Mouse (Mus musculus) forebrain, embryonic 10.5 days (tissue): ENCODE measurements around the gene Tec. TPM values are rescaled to one million over a fixed set of nuclear protein-coding genes. Genes with fewer than 3 reads are reported as not detected.

Experiments
- DNase-seq: peaks from one replicate; pipeline ENCODE4 v3.0.0-alpha.2; 2017; ENCODE audit warnings: low spot score; ENCODE audit errors: extremely low spot score
- H3K27ac ChIP-seq: fragments of 300-500 bp; sonication (generic); 2 replicates; pipeline ENCODE4 v1.5.1; 2016; ENCODE audit warnings: mild to moderate bottlenecking
- H3K27me3 ChIP-seq: fragments of 300-500 bp; sonication (generic); 2 replicates; pipeline ENCODE4 v1.6.1; 2016; ENCODE audit warnings: mild to moderate bottlenecking; ENCODE audit not compliant: poor library complexity, severe bottlenecking
- H3K36me3 ChIP-seq: fragments of 300-500 bp; sonication (generic); replicated peaks from 2 replicates; pipeline ENCODE4 v1.6.1; 2016; ENCODE audit warnings: mild to moderate bottlenecking, moderate library complexity
- H3K4me1 ChIP-seq: fragments of 300-500 bp; sonication (generic); 2 replicates; pipeline ENCODE4 v1.6.1; 2016
- H3K4me3 ChIP-seq: fragments of 300-500 bp; sonication (generic); 2 replicates; pipeline ENCODE4 v1.5.1; 2016; ENCODE audit warnings: mild to moderate bottlenecking, moderate library complexity
- H3K9me3 ChIP-seq: fragments of 300-500 bp; sonication (generic); 2 replicates; pipeline ENCODE4 v1.6.1; 2016; ENCODE audit warnings: mild to moderate bottlenecking, moderate library complexity
- WGBS: fragments of 180-500 bp; shearing (Covaris S2); methylation state at CpG from one replicate; pipeline ENCODE4 v1.1.7; 2016; 5-methylcytosine and 5-hydroxymethylcytosine counted together
- polyA plus RNA-seq: library from polyadenylated mRNA; unstranded; fragments of >200 nt; fragmentation: Nextera tagmentation; extraction: Ambion mirVana; gene quantifications from 2 replicates; pipeline ENCODE4 v1.2.1, GENCODE M21; 2016

Tec gene
- polyA plus RNA-seq, 1 experiment from 2014 or later = 2.5 TPM

DNA sequence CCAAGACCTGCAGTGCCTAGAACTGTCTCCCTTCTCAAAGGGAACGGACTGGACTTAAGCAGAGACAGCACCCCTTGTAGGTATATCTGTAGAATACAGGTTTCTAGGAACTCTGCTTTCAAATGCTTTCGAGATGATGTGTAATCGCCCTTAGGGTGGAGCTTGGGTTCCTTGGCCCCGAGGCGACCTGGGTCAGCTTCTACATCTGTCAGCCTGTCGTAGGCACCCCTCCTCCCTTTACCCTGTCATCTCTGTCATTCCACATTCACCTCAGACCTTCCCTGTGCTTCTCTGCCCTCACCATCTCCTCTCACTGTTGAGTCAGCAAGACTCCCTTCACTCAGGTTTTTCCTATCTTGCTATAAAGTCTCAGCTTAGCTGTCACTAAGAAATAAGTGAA, 98.4 kb downstream of the Tec start:
- Histone ChIP-seq H3K27ac (no peak overlapping the region), H3K9me3 (no peaks in the 10 kb centered on the region), H3K4me3 (no peak overlapping the region), H3K27me3 (no peaks in the 10 kb centered on the region), H3K4me1 (no peaks in the 10 kb centered on the region), H3K36me3 (no peaks in the 10 kb centered on the region)
- DNase-seq = no peak
- 70% methylated on average over 6 of the region's 6 CpGs for WGBS

DNA sequence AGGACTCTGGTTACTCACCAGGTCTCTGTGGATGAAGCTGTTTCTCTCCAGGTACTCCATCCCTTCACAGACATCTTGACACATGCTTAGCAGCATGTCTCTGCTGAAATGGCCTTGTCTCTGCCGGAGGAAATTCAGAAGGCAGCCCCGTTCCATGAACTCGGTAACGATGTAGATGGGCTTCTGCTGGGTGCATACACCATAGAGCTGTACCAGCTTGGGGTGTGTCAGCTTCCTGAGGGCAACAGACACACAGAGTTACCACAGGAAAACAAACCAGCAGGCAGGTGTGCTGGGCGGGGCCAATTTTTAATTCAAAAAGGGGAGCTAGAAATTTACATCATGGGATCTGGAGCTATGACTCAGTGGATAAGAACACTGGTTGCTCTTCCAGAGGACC, 104.7 kb downstream of the Tec start:
- no peaks in the 10 kb centered on the region for H3K9me3 ChIP-seq

DNA sequence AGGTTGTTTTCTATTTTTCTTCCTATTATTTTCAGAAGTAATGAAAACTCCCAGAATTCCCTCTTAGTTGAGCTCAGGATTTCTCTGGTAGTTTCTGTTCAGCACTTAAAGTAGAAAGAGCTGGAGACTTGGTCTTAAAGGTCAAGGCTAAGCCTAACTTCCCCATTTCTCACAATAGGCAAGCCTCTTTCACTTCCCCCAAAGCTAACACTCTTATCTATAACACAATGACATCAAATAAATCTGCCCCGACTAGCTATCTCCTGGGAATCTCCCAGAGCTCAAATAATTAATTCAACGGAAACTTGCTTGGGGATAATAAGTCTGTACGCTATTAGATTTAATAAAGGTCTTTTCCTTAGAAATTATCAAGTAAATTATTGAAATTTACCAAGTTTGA, 105.3 kb downstream of the Tec start:
- H3K27me3 ChIP-seq = no peaks in the 10 kb centered on the region
- 81% methylated on average over 3 of the region's 3 CpGs for WGBS
- H3K4me3 ChIP-seq = no peak overlapping the region
- H3K9me3 ChIP-seq = no peaks in the 10 kb centered on the region
- peaks cover 9% of the 10 kb centered on the region; the same call in 1 of the 2 replicates for H3K4me1 ChIP-seq
- H3K36me3 ChIP-seq = no peaks in the 10 kb centered on the region
- DNase-seq = no peak
- H3K27ac ChIP-seq = no peak overlapping the region

More for the DNA sequence above, 104.7 kb downstream of the Tec start:
- DNase-seq = no peak
- Histone ChIP-seq H3K4me1 (peaks cover 9% of the 10 kb centered on the region; the same call in 1 of the 2 replicates), H3K27me3 (no peaks in the 10 kb centered on the region), H3K27ac (no peak overlapping the region), H3K4me3 (no peak overlapping the region), H3K36me3 (no peaks in the 10 kb centered on the region)
- 89% methylated on average over 5 of the region's 5 CpGs for WGBS

DNA sequence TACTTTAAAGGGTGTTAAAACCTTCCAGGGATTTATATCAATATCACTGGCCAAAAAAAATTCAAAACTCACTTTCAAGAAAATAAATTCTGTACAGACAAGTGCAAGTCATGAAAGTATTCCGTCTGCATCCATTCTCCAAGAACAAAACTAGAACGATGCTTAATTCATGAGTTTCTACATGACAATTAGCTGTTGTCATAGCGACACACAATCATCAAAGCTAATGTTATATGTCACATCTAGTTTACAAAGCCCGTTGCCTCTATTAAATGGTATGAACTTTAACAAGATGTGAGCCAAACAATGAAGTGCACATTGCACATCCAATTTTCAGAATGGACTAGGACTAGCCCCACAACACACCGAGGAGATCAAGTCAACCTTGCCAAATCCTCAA, 106.5 kb downstream of the Tec start:
- Histone ChIP-seq H3K27ac (no peak overlapping the region), H3K4me3 (no peak overlapping the region), H3K9me3 (no peaks in the 10 kb centered on the region), H3K27me3 (no peaks in the 10 kb centered on the region), H3K36me3 (no peaks in the 10 kb centered on the region), H3K4me1 (peaks cover 9% of the 10 kb centered on the region; the same call in 1 of the 2 replicates)
- WGBS = 84% methylated on average over 5 of the region's 5 CpGs
- no peak for DNase-seq

DNA sequence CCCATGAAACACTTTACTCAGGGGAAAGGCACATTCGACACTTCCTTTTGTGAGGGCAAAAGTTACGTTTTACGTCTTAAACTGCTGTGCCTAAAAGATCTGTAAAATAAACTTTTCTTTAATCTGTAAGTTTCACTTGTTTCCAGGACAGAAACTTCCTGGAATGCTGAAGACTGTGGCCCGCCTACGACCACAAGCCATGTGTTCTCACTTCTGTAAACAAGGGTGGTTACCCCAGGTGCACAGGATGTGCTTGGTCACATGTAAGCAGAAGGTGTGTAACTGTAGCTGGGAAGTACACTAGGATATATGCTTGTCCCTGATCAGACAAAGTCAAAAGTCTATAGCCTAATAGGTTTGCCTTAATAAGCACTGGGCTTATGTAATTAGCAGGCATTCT, 107.0 kb downstream of the Tec start:
- Histone ChIP-seq H3K4me3 (no peak overlapping the region), H3K27ac (no peak overlapping the region), H3K9me3 (no peaks in the 10 kb centered on the region), H3K36me3 (no peaks in the 10 kb centered on the region), H3K4me1 (peaks cover 9% of the 10 kb centered on the region; the same call in 1 of the 2 replicates), H3K27me3 (no peaks in the 10 kb centered on the region)
- DNase-seq = no peak
- WGBS = 85% methylated on average over 5 of the region's 5 CpGs

DNA sequence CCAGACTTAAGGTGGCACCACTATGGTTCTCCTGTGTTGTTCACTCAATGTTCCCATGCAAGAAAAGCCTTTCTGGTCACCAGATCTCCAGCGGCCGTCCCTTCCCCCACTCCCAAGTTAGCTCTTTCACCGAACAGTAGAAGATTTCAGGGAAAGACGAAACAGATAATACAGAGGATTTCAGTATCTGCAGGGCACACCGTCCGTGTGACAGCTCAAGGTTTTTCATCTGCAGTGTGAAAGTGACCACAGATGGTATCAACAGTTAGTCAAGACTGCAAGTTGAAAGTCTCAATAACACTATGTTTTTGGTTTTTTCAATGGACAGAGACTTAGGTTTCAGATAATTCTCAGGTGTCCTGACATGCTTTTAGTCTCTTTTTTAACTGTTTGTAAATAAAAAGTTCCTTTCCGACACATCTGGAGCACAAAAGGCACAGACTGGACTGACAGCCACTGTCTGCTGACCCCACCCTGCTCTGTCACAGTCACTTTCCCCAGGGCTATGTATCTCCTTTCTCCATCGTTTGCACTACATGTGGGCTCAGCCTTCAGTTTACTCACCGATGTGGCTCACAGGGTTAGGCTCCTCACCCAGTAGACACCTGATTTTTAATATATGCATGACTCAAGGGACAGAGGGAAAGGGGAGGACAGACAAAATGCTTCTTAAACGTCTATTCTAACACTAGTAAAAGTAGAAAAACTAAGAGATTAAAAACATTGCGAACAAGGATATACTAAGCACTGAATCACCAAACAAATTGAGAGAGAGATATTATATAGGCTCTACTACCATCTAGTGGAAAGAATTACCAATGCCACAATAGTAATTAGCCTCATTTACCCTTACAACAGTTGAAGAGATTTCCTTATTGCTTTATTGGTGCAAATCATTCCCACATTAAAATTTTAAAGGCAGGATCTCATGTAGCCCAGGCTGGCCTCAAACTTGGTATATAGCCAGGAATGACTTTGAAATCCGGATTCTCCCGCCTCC, 109.1 kb downstream of the Tec start:
- WGBS = 80% methylated on average over 13 of the region's 13 CpGs
- DNase-seq = no peak

DNA sequence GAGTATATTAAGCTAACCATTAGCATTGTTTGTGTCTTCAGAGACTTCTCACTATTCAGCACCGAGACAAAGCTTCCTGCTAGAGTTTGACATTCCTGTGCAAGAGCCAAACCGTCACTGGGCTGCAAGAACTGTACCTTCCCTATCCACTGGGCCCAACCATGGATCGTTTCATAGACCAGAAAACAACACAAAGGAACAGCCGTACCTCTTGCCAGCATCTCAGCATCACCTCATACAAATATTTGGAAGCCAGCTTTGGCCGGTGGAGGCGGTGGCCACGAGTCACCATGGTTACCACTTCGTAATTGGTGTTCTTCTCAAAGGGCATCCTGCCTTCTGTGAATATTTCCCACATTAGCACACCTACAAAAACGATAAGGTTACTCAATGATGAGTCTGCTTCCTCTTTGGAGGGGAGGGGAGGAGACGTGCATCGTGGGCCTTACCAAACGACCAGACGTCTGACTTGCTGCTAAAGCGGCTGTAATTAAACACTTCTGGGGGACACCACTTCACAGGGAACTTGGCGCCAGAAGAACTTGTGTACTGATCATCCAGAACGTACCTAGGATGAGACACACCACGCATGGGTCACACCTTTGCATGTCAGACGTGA, 111.0 kb downstream of the Tec start:
- H3K4me3 ChIP-seq = no peak overlapping the region
- WGBS = 90% methylated on average over 18 of the region's 18 CpGs
- DNase-seq = no peak
- H3K27me3 ChIP-seq = no peaks in the 10 kb centered on the region
- no peaks in the 10 kb centered on the region for H3K36me3 ChIP-seq
- peaks cover 9% of the 10 kb centered on the region; the same call in 1 of the 2 replicates for H3K4me1 ChIP-seq
- no peaks in the 10 kb centered on the region for H3K9me3 ChIP-seq
- H3K27ac ChIP-seq = no peak overlapping the region

More for the DNA sequence above, 109.1 kb downstream of the Tec start:
- H3K9me3 ChIP-seq = no peaks in the 10 kb centered on the region
- H3K27me3 ChIP-seq = no peaks in the 10 kb centered on the region
- H3K36me3 ChIP-seq = no peaks in the 10 kb centered on the region
- no peak overlapping the region for H3K27ac ChIP-seq
- peaks cover 9% of the 10 kb centered on the region; the same call in 1 of the 2 replicates for H3K4me1 ChIP-seq
- no peak overlapping the region for H3K4me3 ChIP-seq

DNA sequence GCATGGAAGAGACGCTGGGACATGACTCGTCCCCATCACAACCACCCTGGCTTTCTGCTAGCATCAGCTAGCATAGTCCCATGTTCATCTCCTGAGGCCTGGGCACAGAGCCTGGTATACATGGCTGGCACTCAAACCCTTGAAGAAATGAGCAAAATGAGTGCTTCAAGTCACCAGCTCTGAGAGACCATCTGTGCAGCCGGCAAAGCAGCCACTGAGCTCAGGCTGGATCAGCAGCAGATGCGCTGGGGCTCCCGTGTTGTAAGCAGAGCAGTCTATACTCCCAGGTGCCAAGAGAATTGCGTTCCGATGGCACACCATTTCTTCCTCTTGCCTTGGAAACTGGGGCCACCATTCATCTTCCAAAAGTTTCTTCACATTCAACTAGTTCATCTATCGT, 112.3 kb downstream of the Tec start:
- no peaks in the 10 kb centered on the region for H3K36me3 ChIP-seq
- DNase-seq = no peak
- no peak overlapping the region for H3K27ac ChIP-seq
- no peaks in the 10 kb centered on the region for H3K9me3 ChIP-seq
- no peaks in the 10 kb centered on the region for H3K4me1 ChIP-seq
- no peak overlapping the region for H3K4me3 ChIP-seq
- 93% methylated on average over 8 of the region's 8 CpGs for WGBS
- H3K27me3 ChIP-seq = no peaks in the 10 kb centered on the region

DNA sequence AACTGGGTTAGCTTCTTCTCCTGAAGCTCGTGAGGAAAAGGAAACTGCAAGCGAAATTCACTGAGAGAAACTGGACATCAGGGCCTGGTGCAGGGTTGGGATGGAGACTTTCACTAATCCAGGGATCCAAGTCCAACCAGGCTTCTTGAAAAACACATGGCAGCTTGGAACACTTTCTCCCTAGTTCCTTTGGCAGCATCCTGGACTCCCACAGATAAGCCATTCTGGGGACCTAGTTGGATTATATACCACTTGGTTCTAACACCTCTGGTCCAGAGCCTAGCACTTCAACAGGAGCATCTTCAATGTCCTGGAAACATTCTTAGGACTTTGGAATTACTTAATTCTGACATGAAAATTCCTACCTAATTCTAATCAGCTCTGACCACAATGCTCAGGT, 113.2 kb downstream of the Tec start:
- DNase-seq = no peak
- no peak overlapping the region for H3K4me3 ChIP-seq
- H3K27ac ChIP-seq = no peak overlapping the region
- H3K36me3 ChIP-seq = no peaks in the 10 kb centered on the region
- H3K27me3 ChIP-seq = no peaks in the 10 kb centered on the region
- no peaks in the 10 kb centered on the region for H3K4me1 ChIP-seq
- 80% methylated on average over 2 of the region's 2 CpGs for WGBS
- no peaks in the 10 kb centered on the region for H3K9me3 ChIP-seq

DNA sequence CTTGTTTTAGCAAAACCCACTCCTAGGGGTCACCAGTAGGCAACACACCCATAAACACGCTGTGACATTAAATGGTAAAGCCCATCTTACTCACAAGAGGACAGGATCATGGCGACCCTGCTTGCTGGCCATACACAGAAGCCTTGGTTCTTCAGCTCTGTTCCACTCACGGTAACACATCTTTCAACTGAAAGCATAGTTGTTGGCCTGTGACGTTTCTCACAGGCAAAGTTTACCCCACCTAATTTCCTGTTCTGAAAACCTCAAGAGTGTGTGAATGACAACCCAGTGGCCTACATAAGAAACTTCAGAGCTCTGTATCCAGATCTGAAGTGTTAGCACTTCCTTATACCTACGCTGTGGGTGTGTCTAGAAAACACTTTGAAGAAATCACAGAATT, 115.7 kb downstream of the Tec start, which contains the start of gene Txk:
Gene Txk (minus strand): TSS at position 193 of the 400 bp plus-strand sequence.
- 86% methylated on average over 5 of the region's 5 CpGs for WGBS
- H3K4me3 ChIP-seq = no peak within 1 kb of the TSS
- no peaks in the 10 kb centered on the region for H3K4me1 ChIP-seq
- no peaks in the 10 kb centered on the region for H3K36me3 ChIP-seq
- no peaks in the 10 kb centered on the region for H3K27me3 ChIP-seq
- DNase-seq = no peak
- no peak within 1 kb of the TSS for H3K27ac ChIP-seq
- no peaks in the 10 kb centered on the region for H3K9me3 ChIP-seq

DNA sequence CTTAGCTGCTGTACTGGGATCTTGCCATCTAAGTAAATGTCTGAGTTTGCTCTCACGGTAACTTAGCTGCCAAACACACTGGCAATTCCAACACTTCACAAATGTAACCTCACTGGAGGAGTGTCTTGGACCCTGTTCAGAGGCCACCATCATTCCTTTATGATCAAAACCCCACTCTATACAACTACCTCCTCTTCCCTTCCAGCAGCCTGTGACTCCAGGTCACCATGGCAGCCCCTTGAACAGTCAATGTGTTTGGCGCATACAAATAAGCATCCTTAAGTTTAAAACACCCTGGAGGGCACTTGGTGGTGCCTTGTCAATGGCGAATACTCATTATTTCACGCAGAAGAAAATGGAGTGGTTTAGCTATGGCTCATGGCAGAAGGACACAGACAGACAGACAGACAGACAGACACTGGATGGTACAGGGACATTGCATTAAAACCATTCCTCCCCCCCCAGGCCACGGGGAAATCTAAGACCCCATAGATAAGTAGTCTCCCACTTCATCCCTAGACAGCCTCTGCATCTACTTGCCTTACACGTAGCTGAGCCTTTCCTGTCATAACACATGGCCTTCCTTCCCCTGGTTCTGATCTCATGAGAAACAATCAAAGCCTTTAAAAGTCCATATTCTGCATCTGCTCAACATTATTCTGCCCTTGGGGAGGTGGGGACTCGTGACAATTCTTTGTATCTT, 117.1 kb downstream of the Tec start:
- no peak for DNase-seq
- H3K27me3 ChIP-seq = no peaks in the 10 kb centered on the region
- H3K4me3 ChIP-seq = no peak overlapping the region
- WGBS = 89% methylated on average over 7 of the region's 7 CpGs
- no peaks in the 10 kb centered on the region for H3K36me3 ChIP-seq
- H3K4me1 ChIP-seq = no peaks in the 10 kb centered on the region
- H3K27ac ChIP-seq = no peak overlapping the region
- H3K9me3 ChIP-seq = no peaks in the 10 kb centered on the region

DNA sequence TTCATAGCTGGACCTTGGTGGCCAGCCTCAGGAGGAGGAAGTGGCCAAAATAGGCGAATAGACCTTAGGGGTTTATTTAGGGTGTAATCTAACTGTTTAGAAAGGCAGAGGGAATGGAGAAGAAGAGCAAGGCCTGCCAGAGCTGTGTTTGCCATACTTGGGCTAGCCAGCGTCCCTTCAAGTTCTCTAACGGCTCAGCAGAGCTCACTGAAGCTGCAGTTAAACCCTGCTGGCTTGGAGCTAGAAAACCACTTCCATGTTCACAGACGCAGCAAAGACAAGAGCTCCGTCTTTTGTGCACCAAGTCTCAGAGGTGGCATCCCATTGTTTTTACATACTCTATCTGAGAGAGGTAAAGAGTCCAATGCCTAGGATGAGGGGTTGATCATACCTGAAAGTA, 118.1 kb downstream of the Tec start:
- Histone ChIP-seq H3K36me3 (no peaks in the 10 kb centered on the region), H3K4me3 (no peak overlapping the region), H3K27me3 (no peaks in the 10 kb centered on the region), H3K27ac (no peak overlapping the region), H3K9me3 (no peaks in the 10 kb centered on the region), H3K4me1 (no peaks in the 10 kb centered on the region)
- WGBS = 84% methylated on average over 5 of the region's 5 CpGs
- no peak for DNase-seq
